Mouse (Mus musculus) adrenal gland, postnatal 14 days (tissue): ENCODE data around the gene Lime1. TPM values are rescaled to one million over a fixed set of nuclear protein-coding genes. Genes with fewer than 3 reads are reported as not detected.

Experiments
- DNase-seq: peaks from one replicate; pipeline ENCODE4 v3.0.0; 2021; ENCODE audit warnings: mixed read lengths
- long read RNA-seq, 2 experiments: library from polyadenylated mRNA; stranded (forward); transcript quantifications; one replicate each; pipeline ENCODE4 v2.0.0; 2021
- total RNA-seq: library from RNA; stranded (reverse); gene quantifications from 2 replicates; pipeline ENCODE4 v1.2.3, GENCODE M21; 2021

Gene Lime1
- 15.5 and 24.2 TPM in 2 replicates for total RNA-seq
- long read RNA-seq, experiment 1: 0 reads
- long read RNA-seq, experiment 2, partial matches to known transcripts: 0 of 1 reads
- long read RNA-seq, experiment 2, other reads (novel, unspliced or antisense): 0 of 1 reads

DNA sequence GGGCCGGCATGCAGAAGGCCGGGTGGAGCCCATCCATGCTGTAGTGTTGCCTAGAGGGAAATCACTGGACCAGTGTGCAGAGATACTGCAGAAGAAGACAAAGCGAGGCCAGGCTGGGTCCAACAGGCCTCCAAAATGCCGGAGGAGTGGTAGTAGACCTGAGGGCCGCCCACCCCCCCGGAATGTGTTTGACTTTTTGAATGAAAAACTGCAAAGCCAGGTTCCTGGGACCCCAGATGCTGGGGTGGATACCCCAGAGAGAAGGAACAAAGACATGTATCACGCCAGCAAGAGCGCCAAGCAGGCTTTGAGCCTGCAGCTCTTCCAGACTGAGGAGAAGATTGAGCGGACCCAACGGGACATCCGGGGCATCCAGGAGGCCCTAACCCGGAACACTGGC is at the start of gene Lime1:
TSS of gene Lime1 (plus strand) at position 301 of the 400 bp plus-strand sequence.
- DNase-seq: no peak

DNA sequence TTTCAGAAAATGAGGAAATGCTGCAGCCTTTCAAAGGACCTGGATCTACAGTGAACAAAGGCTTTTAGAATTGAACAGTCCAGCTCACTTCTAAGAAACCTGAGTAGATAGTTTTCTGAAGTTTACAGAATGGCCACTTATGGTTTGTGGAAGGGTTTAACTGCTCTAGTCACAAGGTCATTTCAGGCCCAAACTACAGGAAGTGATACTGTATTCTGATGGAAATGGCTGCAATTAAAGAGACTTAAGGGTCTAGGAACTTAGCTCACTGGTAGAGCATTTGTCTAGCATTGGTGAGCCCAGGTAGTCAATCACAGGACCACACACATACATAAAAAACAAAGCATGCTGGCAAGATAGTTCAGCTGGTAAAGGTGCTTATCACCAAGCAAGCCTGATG is 47.3 kb upstream of the Lime1 start:
- DNase-seq: no peak

DNA sequence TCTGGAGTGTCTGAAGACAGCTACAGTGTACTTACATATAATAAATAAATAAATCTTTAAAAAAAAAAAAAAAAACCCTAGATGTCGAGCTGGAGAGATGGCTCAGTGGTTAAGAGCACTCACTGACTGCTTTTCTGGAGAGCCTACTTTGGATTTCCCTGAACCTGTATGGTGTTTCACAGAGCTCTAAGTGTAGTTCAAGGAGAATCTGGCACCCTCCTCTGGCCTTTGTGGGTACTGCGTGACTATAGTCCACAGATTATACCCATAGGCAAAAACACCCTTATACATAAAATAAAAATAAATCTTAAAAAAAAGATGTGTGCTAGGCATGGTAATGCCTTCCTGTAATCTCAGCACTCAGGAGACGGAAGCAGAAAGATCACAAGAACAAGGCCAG is 45.9 kb upstream of the Lime1 start:
- DNase-seq: peak; percentile 69

DNA sequence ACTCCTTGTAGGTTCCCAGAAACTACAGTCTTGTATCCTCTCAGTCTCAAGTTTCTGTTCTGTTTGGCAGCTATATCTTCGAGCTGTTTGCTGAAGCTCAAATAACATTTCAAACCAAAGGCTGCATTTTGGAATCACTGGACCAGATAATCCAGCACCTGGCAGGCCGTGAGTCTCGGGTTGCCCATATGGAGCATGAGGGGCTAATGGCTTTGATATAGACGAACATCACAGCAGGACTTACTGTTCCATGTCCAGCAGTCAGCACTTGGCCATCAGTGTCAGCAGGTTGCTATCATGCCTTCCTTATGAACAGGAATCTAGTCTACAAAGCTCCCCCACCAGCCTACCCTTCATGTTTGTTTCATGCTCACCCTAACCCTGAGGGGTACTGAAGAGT is 39.5 kb upstream of the Lime1 start:
- no peak for DNase-seq

DNA sequence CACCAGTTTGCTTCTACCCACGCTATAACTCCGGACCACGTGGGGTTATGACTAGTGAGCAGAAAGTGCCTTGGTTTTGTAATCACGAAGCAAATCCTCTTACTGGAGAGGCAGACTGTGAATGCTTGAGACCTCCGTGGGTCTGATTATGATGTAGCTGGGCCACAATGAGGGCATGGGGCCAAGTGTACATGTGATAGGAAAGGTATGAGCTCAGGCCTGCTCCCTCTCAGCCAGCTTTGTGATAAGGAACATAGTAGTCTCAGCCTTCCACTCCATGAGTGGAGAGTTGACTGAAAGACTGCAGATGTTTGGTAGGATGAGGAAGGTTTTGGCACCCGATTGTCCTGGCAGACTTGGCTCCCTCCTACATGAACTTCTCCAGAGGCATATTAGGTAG is 37.1 kb upstream of the Lime1 start:
- no peak for DNase-seq

DNA sequence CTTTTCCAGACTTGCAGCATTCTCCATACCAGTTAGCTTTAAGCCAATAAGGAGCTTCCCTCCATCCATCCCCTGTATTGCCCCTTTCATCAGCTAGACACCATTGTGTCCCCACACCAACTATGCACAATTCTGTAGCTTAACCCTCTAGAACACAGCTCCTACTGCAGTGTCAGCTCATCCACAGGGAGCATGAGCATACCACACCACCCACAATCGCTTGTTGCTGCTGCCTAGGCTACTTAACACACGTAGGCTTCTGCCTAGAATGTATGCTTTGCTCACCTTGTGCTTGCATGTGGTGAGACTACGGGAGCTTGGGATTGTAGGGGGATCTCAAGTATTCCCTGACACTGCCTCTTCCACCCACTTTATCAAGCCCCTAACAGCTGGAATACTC is 23.1 kb upstream of the Lime1 start:
- no peak for DNase-seq

DNA sequence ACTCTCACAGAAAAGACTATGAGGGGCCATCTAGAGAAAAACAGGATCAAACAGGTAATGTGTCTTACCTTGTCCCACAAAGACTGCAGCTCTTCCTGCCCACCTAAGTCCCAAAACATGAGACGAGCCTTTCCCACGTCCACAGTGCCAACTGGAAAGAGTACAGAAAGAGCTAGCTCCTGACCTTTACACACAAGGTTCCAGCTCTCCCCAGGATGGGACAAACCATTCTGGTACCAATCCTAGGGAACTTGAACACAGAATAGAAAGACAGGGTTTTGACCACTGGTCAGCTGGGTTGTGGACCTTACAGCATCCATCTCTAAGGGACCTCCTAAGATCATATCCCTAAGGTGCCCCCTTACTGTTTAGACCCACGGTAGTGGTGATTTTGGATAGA is 15.9 kb upstream of the Lime1 start:
- no peak for DNase-seq

DNA sequence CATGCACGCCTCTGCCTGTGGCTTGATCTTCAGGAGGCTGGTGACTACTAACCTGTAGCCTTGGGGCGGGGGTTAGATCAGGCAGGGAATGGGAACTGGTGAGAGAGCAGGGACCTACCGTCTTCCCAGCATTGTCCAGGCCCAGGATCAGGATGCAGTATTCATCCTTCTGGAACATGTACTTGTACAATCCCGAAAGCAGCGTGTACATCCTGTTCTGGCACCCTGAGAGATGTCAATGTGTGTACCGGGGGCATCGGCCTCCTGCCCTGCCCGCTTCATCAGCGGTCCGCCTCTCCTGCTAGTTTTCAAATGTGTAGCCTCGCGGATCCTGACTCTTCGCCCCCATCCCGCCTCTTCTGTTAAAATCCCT is 15.4 kb upstream of the Lime1 start:
- DNase-seq: no peak

DNA sequence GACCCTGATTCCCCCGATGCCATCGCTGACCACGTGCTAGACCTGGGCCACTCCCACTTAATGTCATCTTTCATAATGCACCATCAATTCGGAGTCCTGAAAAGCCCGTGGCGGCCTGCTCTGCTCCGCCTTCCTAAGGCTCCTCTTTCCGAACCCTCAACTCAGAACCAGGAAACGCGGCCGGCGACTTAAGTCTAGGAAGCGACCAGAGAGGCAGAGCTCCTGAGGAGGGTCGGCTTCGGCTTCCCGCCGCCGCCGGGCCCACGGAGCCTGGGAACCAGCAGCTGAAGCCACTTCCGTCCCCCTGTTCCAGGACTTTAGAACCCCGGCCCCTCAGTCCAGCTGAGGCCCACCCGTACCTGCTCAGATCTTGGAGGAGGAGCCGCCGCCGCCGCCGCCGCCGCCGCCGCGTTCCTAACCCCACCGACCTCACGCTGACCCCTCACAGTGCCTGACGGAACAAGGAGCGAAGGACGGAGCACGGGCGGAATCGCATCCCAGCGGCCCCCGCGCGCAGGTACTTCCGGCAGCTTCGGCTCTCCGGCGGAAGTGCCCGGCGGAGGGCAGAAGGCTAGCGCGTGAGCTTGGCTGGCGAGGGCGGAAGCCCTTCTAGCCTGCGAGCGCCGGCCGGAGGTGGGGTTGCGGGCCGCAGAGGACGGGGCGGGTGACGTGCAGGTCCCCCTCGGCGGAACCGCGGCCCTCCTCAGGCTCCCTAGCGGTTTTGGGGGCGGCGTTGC is 14.8 kb upstream of the Lime1 start, which contains the start of the genes Zgpat and Arfrp1:
TSS of gene Zgpat (plus strand) at position 69 of the 737 bp plus-strand sequence.
TSS of gene Arfrp1 (minus strand) at position 545 of the 737 bp plus-strand sequence.
- DNase-seq: peak; percentile 95

DNA sequence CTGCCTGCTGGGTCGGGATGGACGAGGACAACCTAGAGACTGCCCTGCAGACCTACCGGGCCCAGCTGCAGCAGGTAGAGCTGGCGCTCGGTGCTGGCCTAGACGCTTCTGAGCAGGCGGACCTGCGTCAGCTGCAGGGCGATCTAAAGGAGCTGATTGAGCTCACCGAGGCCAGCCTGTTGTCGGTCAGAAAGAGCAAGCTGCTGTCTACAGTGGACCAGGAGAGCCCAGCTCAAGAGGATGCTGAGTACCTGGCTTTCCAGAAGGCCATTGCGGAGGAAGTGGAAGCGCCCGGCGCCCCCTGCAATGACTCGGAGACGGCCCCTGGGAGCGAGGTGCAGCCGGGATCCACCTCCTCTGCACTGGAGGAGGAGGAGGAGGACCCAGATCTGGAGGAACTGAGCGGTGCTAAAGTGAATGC is 14.2 kb upstream of the Lime1 start:
- DNase-seq: peak; percentile 47

DNA sequence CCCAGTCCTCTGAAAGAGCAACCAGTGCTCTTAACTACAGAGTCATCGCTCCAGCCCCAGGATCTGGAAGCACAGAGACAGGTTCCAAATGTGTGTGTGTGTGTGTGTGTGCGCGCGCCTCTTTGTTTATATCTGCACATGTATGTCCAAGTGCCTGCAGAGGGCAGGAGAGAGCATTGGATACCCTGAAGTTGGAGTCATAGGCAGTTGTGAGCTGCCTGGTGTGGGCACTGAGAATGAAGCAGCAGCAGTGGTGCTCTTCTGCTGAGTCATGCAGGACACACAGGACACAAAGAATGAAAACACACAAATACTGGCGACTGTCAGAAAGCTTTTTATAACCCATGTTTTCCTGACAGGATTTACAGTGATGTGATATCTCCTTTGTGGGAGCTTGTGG is 9.9 kb upstream of the Lime1 start:
- no peak for DNase-seq

DNA sequence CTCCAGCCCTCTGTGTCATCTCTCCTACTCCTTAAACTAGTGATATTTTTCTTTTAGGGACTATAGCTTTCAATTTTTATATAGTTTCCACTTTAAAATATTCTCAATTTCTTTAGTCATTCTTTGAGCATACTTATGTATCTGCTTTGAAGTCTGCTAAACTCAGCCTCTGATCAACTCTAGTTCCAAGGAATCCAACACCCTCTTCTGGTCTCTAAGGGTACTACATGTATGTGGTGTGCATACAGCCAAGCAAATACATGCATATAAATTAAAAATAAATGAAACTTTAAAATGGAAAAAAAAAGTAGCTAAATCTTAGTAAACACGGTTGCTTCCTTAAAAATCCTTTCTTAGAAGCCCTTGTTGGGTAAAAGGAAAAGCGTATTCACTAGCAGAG is 4.1 kb upstream of the Lime1 start:
- DNase-seq: no peak

DNA sequence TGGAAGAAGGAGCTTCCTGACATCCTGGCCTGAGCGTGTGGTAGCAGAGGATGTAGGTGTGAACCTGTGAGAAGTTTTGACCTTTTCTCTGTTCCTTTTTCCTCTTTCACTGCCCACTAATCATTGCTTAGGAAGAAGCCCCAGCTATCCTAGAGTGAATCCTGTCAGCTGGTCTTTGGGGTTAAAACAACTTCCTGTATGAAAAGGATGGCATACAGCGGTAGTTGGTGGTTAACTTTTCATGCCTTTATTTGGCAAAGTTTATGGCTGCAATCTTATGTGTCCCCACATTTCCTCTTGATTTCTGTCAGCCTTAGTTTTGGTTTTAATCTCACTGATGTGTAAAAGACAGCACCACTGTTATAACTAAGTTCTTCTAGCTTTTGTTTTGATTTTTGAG is 2.6 kb upstream of the Lime1 start:
- DNase-seq: no peak

DNA sequence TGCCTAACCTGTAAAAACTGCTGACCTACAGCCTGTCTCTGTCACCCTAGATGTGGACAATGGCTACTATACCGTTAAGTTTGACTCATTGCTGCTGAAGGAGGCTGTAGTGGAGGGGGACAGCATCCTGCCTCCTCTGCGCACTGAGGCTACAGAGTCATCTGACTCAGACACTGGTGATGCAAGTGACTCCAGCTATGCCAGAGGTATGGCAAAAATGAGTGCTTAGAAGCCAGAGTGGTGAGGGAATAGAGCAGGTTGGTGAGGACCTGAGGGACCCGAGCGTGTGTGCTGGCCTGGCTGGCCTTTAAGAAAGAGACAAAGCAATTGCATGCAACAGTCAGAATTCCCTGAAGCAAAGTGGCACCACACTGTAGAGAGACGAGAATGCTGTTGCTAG is 1.2 kb upstream of the Lime1 start:
- no peak for DNase-seq

DNA sequence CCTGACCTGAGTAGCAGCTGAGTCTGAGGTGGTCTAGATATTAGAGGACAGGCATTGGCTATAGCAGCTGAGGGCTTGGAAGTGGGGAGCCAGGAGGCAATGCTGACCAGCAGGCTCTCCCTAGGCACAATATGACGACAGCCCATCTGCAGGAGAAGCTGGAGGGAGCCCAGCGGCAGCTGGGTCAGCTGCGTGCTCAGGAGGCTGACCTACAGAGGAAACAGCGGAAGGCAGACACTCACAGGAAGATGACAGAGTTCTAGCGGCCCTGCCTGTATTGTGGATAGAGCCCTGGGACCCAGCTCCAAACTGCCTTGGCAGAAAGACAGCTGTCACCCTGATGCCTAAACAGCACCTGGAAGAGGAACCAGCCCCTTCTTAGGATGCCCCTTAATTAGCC is 373 bp downstream of the Lime1 start:
- no peak for DNase-seq

DNA sequence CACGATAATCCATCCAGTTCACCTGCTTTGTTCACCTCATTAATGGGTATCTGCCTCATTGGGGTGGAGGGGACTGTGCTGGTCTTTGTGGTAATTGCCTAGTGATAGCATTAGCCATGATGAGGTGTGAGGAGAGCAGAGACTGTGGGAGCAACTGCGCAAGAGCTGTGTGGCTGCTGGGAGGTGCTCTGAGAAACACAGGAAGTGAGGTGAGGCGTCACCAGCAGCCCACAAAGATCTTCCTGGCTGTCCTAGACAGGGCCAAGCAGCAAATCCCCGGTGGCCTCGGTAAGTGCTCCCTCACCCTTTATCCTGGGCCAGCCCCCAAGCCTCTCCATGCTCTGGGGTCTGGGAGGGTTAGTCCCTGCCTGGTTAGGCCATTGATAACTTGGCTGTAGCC is 1.2 kb downstream of the Lime1 start:
- no peak for DNase-seq

DNA sequence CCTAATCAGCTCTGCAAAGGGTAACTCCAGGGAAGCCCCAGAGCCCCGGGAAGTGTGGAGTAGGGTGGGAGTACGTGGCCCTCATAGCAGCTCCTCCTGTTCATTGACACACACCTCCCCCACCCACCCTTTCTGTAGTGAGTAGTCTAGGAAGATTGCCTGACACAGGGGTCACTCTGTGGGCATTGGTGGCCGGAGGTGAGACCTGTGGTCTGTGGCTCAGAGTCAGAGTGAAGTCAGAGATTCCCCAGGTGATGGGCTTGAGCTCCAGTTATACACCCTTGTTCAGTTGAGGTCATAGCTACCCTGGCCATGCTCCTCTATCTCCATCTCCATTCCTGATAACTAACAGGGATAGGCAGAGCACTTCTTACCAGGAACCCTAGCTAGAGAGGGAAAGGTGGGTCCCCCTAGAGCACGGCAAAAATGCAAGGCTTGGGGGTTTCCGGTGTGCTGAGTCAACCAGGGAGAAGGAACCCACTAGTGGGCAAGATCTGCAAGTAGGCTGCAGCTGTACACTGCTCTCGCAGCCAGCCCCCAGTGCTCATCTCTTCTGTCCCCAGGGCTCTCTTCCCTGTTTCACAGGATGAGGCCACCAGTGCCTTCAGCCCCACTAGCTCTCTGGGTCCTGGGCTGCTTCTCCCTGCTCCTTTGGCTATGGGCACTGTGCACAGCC is 1.9 kb downstream of the Lime1 start:
- no peak for DNase-seq

DNA sequence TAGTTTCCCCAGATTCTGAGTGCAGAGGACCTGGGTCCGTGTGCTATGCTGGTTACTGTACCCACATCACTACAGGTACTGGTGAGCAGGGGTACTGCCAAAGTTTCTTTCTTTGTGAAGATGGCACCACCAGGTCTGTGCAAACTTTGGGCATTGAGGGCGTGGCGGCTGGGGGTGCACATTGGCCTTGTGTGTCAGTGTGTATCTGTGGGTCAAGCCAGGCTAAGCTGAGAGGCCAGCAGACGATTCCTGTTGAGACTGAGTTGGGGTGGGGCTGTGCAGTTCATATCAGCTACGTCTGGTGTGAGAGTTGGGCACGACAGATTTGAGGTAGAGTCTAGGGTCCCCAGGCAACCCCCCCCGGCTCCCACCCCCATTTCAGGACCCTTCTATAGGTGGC is 4.6 kb downstream of the Lime1 start:
- DNase-seq: no peak

DNA sequence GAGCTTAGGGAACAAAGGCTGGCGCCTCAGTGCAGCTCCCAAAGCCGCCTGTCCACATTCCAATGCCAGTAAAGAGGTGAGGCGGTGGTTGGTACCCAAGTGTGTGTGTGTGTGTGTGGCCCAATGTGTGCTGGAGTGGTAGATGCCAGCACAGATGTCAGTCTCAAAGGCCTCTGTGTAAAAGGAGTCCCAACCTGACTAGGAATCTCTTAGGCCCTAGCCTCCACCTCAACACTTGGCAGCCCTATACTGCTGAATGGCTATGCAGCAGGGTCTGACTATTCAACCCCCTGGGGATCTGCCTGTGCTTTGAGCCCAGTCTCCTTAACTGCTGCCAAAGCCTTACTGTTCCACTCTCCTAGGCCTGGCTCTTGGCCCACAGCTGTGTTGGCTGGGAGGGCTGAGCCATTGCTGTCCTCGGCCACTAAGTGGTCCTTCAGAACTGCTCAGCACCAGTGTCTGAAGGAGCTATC is 5.1 kb downstream of the Lime1 start:
- DNase-seq: peak; percentile 78

DNA sequence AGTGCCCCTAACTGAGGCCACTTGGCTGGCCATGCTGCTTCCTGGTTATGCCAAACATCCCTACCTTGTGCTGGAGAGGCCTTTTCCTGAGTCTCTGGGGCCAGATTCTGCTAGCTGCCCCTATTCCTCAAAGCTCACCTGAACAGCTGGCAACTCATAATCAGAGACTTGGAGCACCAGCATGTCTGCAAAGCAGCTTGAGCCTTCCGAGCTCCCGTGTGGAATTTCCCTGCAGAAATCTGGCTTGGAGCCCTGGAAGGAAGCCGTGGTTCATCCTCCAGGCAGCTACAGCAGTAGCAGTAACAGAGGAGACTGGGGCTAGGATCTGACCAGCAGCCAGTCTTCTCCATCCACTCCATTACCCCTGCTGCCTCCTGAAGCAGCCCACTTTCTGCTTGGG is 6.0 kb downstream of the Lime1 start:
- peak; percentile 73 for DNase-seq

DNA sequence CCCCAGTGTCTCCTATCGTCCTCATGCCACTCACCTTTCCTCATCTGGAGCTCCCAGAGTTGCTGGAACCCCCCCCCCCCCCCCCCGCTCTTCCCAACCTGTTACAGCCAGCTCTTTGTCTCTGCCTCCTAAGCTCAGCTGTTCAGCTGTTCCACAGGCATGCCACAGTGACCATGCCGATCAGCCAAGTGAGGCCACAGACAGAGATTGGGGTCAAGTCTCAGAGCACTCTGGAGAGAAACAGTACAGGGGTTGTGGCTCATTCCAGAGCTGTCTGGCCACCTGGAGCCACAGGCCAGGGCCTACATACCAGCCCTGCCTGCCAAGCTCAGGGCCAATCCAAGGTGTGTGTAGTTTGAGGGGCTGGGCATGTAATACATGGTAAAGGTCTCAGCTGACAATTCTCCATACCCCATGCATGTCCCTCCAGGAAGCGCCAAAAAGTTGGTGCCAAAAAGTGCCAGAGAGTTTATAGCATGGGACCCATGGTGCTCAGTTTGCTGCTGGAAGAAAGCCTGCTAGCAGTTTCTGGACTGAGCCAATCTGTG is 6.9 kb downstream of the Lime1 start:
- no peak for DNase-seq

DNA sequence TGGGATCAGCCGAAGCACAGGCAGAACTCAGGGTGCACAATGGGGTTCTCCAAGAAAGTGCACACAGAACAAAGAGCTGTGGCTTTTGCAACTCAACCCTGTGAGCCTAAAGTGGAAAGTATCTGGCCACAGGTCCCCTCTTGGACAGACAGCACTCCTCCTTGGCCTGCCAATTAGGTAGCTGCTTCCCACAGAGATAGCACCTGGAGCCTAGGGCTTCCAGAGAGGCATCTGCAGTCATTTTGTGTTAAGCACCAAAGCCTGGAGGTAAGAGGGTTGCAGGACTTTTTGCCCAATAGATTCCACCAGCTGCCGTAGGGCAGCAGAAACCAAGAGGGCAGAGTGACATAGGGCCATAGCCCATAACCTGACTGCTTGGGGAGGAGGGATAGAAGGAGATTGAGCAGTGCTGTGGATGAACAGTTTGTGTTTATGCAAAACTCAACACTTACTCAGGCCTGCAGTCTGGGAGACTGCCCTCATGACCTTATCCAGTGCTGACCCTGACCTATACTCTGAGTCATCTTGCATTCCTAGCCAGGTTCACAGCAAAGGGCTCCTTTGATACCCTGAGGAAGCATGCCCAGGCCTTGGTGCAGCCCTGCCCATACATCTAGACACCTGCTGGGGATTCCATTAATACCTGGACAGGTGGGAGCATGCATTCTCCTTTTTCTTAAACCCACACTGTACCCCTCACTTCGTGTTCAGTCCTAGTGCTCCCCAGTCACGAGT is 10.4 kb downstream of the Lime1 start:
- peak; percentile 44 for DNase-seq

DNA sequence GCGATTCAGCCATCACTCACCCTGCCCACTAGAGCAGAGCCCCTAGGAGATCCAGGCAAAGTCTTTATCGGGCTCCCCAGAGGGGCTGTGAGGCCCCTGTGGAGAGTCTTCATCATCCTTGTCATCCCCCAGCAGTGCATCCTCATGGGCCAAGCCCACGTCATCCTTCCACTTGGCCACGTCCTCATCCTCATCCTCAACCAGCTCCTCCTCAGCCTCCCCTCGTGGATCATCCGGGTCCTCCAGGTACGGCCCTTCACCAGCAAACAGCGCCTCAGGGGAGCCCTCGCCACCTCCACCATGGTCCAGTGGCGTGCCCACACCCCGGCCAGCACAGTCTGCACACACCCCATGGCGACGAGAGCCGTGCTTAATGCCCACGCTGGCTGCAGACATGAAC is 11.1 kb downstream of the Lime1 start:
- no peak for DNase-seq
